Mouse (Mus musculus): ENCODE data around the gene H2afy2. TPM values are rescaled to one million over a fixed set of nuclear protein-coding genes. Genes with fewer than 3 reads are reported as not detected.
A peak's percentile ranks its signal among the peaks of the same experiment; 100 is the strongest.

Gene H2afy2
- 90.4 and 108 TPM in 2 replicates for polyA plus RNA-seq (2015; fragmentation: Nextera tagmentation; extraction: Ambion mirVana)

- H3K27me3 ChIP-seq (replicated peaks), result no peaks in the 10 kb centered on the region
- peak within 1 kb of the TSS; percentile 93 for H3K27ac ChIP-seq
- peak; percentile 86 for ATAC-seq
- peak within 1 kb of the TSS; percentile 85 for H3K4me2 ChIP-seq (replicated peaks)
- H3K4me1 ChIP-seq (replicated peaks), result peaks cover 16% of the 10 kb centered on the region
- peak within 1 kb of the TSS; percentile 91 for H3K4me3 ChIP-seq (replicated peaks)
- H3K9me3 ChIP-seq, result no peaks in the 10 kb centered on the region
- peak within 1 kb of the TSS; percentile 95 for H3K9ac ChIP-seq
- H3K36me3 ChIP-seq, result no peaks in the 10 kb centered on the region
- under 1% methylated on average over 47 of the region's 50 CpGs for WGBS
Measured at GRCm38 (mm10) chr10:61783621-61784251, at the start of gene H2afy2. Gene H2afy2, minus strand, starts transcription at chr10:61784147.

- ATAC-seq, result no peak
- Histone ChIP-seq H3K9ac (no peak overlapping the region), H3K4me1 (replicated peaks) (0 out of 2 replicates have a peak, but pooled peaks cover 8% of the 10 kb centered on the region), H3K9me3 (no peaks in the 10 kb centered on the region), H3K4me3 (replicated peaks) (no peak overlapping the region), H3K27me3 (replicated peaks) (no peaks in the 10 kb centered on the region), H3K4me2 (replicated peaks) (no peak overlapping the region), H3K36me3 (no peaks in the 10 kb centered on the region), H3K27ac (no peak overlapping the region)
- WGBS, result 73% methylated on average over 11 of the region's 11 CpGs
Measured at GRCm38 (mm10) chr10:61832713-61833112, 48.8 kb upstream of the H2afy2 start.

- no peak overlapping the region for H3K9ac ChIP-seq
- no peak overlapping the region for H3K4me2 ChIP-seq (replicated peaks)
- no peaks in the 10 kb centered on the region for H3K36me3 ChIP-seq
- ATAC-seq, result no peak
- no peak overlapping the region for H3K27ac ChIP-seq
- 95% methylated on average over 6 of the region's 6 CpGs for WGBS
- H3K27me3 ChIP-seq (replicated peaks), result no peaks in the 10 kb centered on the region
- H3K4me3 ChIP-seq (replicated peaks), result no peak overlapping the region
- peaks cover 12% of the 10 kb centered on the region; the same call in 1 of the 2 replicates for H3K4me1 ChIP-seq (replicated peaks)
- H3K9me3 ChIP-seq, result no peaks in the 10 kb centered on the region
Measured at GRCm38 (mm10) chr10:61831741-61832140, 47.8 kb upstream of the H2afy2 start.

GRCm38 (mm10) chr10:61831251-61831650 lies 47.3 kb upstream of the H2afy2 start:
- 76% methylated on average over 12 of the region's 12 CpGs for WGBS
- Histone ChIP-seq H3K4me2 (replicated peaks) (no peak overlapping the region), H3K9ac (no peak overlapping the region), H3K4me3 (replicated peaks) (no peak overlapping the region), H3K27ac (no peak overlapping the region), H3K27me3 (replicated peaks) (no peaks in the 10 kb centered on the region), H3K36me3 (no peaks in the 10 kb centered on the region), H3K9me3 (no peaks in the 10 kb centered on the region), H3K4me1 (replicated peaks) (peaks cover 12% of the 10 kb centered on the region; the same call in 1 of the 2 replicates)
- no peak for ATAC-seq

GRCm38 (mm10) chr10:61830817-61831216 lies 46.9 kb upstream of the H2afy2 start:
- WGBS, result 46% methylated on average over 9 of the region's 9 CpGs
- Histone ChIP-seq H3K9ac (no peak overlapping the region), H3K4me3 (replicated peaks) (no peak overlapping the region), H3K27me3 (replicated peaks) (no peaks in the 10 kb centered on the region), H3K36me3 (no peaks in the 10 kb centered on the region), H3K4me1 (replicated peaks) (peaks cover 15% of the 10 kb centered on the region; the same call in 1 of the 2 replicates), H3K9me3 (no peaks in the 10 kb centered on the region), H3K27ac (no peak overlapping the region), H3K4me2 (replicated peaks) (no peak overlapping the region)
- ATAC-seq, result no peak

GRCm38 (mm10) chr10:61829046-61829445 lies 45.1 kb upstream of the H2afy2 start:
- H3K27me3 ChIP-seq (replicated peaks), result no peaks in the 10 kb centered on the region
- no peaks in the 10 kb centered on the region for H3K9me3 ChIP-seq
- H3K4me2 ChIP-seq (replicated peaks), result no peak overlapping the region
- WGBS, result 71% methylated on average over 4 of the region's 4 CpGs
- no peak overlapping the region for H3K27ac ChIP-seq
- H3K9ac ChIP-seq, result no peak overlapping the region
- peaks cover 15% of the 10 kb centered on the region; the same call in 1 of the 2 replicates for H3K4me1 ChIP-seq (replicated peaks)
- H3K4me3 ChIP-seq (replicated peaks), result no peak overlapping the region
- ATAC-seq, result no peak
- no peaks in the 10 kb centered on the region for H3K36me3 ChIP-seq

- no peaks in the 10 kb centered on the region for H3K36me3 ChIP-seq
- no peak overlapping the region for H3K27ac ChIP-seq
- no peak overlapping the region for H3K4me2 ChIP-seq (replicated peaks)
- H3K4me3 ChIP-seq (replicated peaks), result no peak overlapping the region
- no peaks in the 10 kb centered on the region for H3K27me3 ChIP-seq (replicated peaks)
- 89% methylated on average over 32 of the region's 32 CpGs for WGBS
- H3K9me3 ChIP-seq, result no peaks in the 10 kb centered on the region
- peaks cover 15% of the 10 kb centered on the region; the same call in 1 of the 2 replicates for H3K4me1 ChIP-seq (replicated peaks)
- ATAC-seq, result no peak
- H3K9ac ChIP-seq, result no peak overlapping the region
Measured at GRCm38 (mm10) chr10:61827950-61828936, 44.3 kb upstream of the H2afy2 start.

- ATAC-seq, result no peak
- no peaks in the 10 kb centered on the region for H3K36me3 ChIP-seq
- H3K4me2 ChIP-seq (replicated peaks), result no peak overlapping the region
- no peaks in the 10 kb centered on the region for H3K9me3 ChIP-seq
- no peak overlapping the region for H3K4me3 ChIP-seq (replicated peaks)
- no peaks in the 10 kb centered on the region for H3K27me3 ChIP-seq (replicated peaks)
- peaks cover 9% of the 10 kb centered on the region; the same call in 1 of the 2 replicates for H3K4me1 ChIP-seq (replicated peaks)
- H3K9ac ChIP-seq, result no peak overlapping the region
- H3K27ac ChIP-seq, result no peak overlapping the region
- WGBS, result 38% methylated on average over 16 of the region's 16 CpGs
Measured at GRCm38 (mm10) chr10:61826753-61827435, 42.9 kb upstream of the H2afy2 start.

GRCm38 (mm10) chr10:61825979-61826752 lies 42.2 kb upstream of the H2afy2 start:
- Histone ChIP-seq H3K27me3 (replicated peaks) (no peaks in the 10 kb centered on the region), H3K4me1 (replicated peaks) (peaks cover 9% of the 10 kb centered on the region; the same call in 1 of the 2 replicates), H3K4me3 (replicated peaks) (no peak overlapping the region), H3K27ac (no peak overlapping the region), H3K9ac (no peak overlapping the region), H3K36me3 (no peaks in the 10 kb centered on the region), H3K9me3 (no peaks in the 10 kb centered on the region), H3K4me2 (replicated peaks) (no peak overlapping the region)
- ATAC-seq, result no peak
- WGBS, result 63% methylated on average over 13 of the region's 13 CpGs

- Histone ChIP-seq H3K4me3 (replicated peaks) (no peak overlapping the region), H3K9me3 (no peaks in the 10 kb centered on the region), H3K27me3 (replicated peaks) (no peaks in the 10 kb centered on the region), H3K4me2 (replicated peaks) (no peak overlapping the region), H3K9ac (no peak overlapping the region), H3K36me3 (no peaks in the 10 kb centered on the region), H3K4me1 (replicated peaks) (peaks cover 7% of the 10 kb centered on the region; the same call in 1 of the 2 replicates), H3K27ac (no peak overlapping the region)
- WGBS, result 50% methylated on average over 5 of the region's 5 CpGs
- no peak for ATAC-seq
Measured at GRCm38 (mm10) chr10:61825536-61825935, 41.6 kb upstream of the H2afy2 start.

- H3K9ac ChIP-seq, result no peak overlapping the region
Measured at GRCm38 (mm10) chr10:61823731-61824115, 39.8 kb upstream of the H2afy2 start.

More at GRCm38 (mm10) chr10:61823731-61824115, 39.8 kb upstream of the H2afy2 start:
- H3K4me3 ChIP-seq (replicated peaks), result no peak overlapping the region
- WGBS, result 38% methylated on average over 4 of the region's 4 CpGs
- H3K27ac ChIP-seq, result no peak overlapping the region
- no peak for ATAC-seq
- H3K9me3 ChIP-seq, result no peaks in the 10 kb centered on the region
- H3K4me2 ChIP-seq (replicated peaks), result no peak overlapping the region
- H3K36me3 ChIP-seq, result no peaks in the 10 kb centered on the region
- peaks cover 7% of the 10 kb centered on the region; the same call in 1 of the 2 replicates for H3K4me1 ChIP-seq (replicated peaks)
- no peaks in the 10 kb centered on the region for H3K27me3 ChIP-seq (replicated peaks)
